Mouse (Mus musculus): ENCODE data around the gene Olfr1166.
"Not testable (repeated sequence)": the region's sequence is repeated elsewhere in the genome, so short reads cannot be mapped to it uniquely, and the experiment has no call there.

Gene Olfr1166

GRCm38 (mm10) chr2:88128172-88128571 is at the start of gene Olfr1166:
Gene Olfr1166, minus strand, starts transcription at chr2:88128272.
- no peak for DNase-seq

GRCm38 (mm10) chr2:88155093-88155492 is 27.0 kb upstream of the Olfr1166 start, which contains the start of gene Olfr1167:
Gene Olfr1167, minus strand, starts transcription at chr2:88155193.
- DNase-seq = not testable (repeated sequence)

DNA sequence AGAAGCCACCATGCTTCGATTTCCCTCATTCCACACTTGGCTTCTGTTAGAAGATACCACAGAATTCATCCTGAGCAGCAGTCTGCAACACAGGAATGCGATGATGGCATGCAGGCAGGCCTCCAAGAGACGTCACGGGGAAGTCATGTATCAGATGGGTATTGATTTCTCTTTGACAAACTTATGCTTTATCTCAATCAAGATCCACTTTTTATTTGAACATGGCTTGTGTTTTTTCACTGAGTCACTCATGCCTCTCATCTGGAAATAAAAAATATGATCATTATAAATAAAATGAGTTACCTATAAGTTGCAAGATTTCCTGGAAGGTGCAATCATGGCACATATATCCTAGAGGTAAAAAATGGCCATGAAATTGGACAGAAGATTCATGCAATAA is 34.2 kb downstream of the Olfr1166 start, which contains the start of gene Olfr1164:
Olfr1164 (minus strand) TSS at position 101 of the 400 bp plus-strand sequence.
- no peak for DNase-seq

Data from liver (tissue).